10 mouse cellular contexts compared by ENCODE assay signal in the genomic region with DNA sequence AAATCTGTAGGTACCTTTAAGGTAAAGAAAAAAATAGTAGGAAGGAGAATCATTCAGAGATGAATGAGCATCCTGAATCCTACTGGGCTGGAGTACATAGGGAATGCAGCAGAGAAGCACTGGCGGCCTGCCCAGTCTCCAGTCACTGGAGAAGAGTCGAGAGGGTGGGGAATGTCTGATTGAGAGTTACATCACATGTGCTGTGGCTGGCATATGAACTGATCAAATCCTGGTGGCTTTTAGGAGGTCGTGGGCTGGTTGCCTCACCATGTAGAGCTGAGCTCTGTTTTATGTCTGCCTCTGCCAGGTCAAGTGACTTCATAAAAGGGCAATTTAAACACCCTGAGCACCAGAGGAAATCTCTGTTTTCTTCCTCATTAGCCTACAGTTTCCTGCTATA.
A peak's percentile ranks its signal among the peaks of the same experiment; 100 is the strongest.
DNase-seq lines count a peak whose midpoint lies in the region; ATAC-seq and TF ChIP-seq lines count a peak whose summit lies in the region.
"Had no signal": no experiment of that assay in that cellular context is flagged by ENCODE, and none has a peak within 500 bp of the region (broad histone marks: within the 10 kb centered on the region; RNA-seq: fewer than 3 reads in every experiment).

No protein-coding gene starts in this region.

- ATAC-seq in neural tube, embryonic 14.5 days (ENCODE audit: low read depth) = peak; percentile 24; the same call in 1 of the 2 replicates
- no peak; the same call in 1 of the 2 replicates for ATAC-seq in neural tube, embryonic 15.5 days (ENCODE audit: low FRiP score)
- ATAC-seq in forebrain, embryonic 16.5 days = peak; percentile 58; the same call in 1 of the 2 replicates
- ATAC-seq in cerebellum, adult (ENCODE audit: insufficient number of reproducible peaks, low FRiP score, low TSS enrichment) = no peak

- no peaks in the 10 kb centered on the region for H3K4me1 ChIP-seq in heart, adult 2 months (ENCODE audit: control insufficient read depth, insufficient read depth, low read length)
- no peaks in the 10 kb centered on the region for H3K4me1 ChIP-seq in neural tube, embryonic 14.5 days (ENCODE audit: control insufficient read depth, insufficient read depth, low read length)
- peaks cover 4% of the 10 kb centered on the region; the same call in 1 of the 2 replicates for H3K4me1 ChIP-seq in neural tube, embryonic 15.5 days
- H3K4me1 ChIP-seq in forebrain, embryonic 16.5 days (replicated peaks; ENCODE audit: control insufficient read depth, insufficient read depth, low read length) = no peaks in the 10 kb centered on the region
- H3K4me1 ChIP-seq: liver, embryonic 15.5 days; stomach, embryonic 15.5 days had no signal

- no peaks in the 10 kb centered on the region for H3K27me3 ChIP-seq in heart, adult 2 months (ENCODE audit: control insufficient read depth, insufficient read depth, low read length)
- H3K27me3 ChIP-seq in neural tube, embryonic 14.5 days (ENCODE audit: control insufficient read depth, insufficient read depth, low read length) = no peaks in the 10 kb centered on the region
- H3K27me3 ChIP-seq in neural tube, embryonic 15.5 days (replicated peaks) = no peaks in the 10 kb centered on the region
- H3K27me3 ChIP-seq in forebrain, embryonic 16.5 days (replicated peaks; ENCODE audit: control insufficient read depth, insufficient read depth, low read length) = no peaks in the 10 kb centered on the region
- H3K27me3 ChIP-seq: liver, embryonic 15.5 days; stomach, embryonic 15.5 days had no signal

- TF ChIP-seq CTCF in heart, adult 2 months (IDR thresholded peaks at IDR 0.05) = no peak

- DNase-seq in heart, adult 2 months = peak; percentile 14 to 31
- no peak for DNase-seq in heart, postnatal 25 days (ENCODE audit: low spot score)
- DNase-seq in left cerebral cortex, postnatal 4 days = peak; percentile 87
- no peak for DNase-seq in c-Kit-positive CD71-positive TER-119-positive erythroid progenitor cells, embryonic 14.5 days (ENCODE audit: low spot score)

- H3K4me3 ChIP-seq in heart, adult 2 months = no peak overlapping the region
- no peak overlapping the region for H3K4me3 ChIP-seq in neural tube, embryonic 14.5 days (ENCODE audit: low read depth, low read length)
- no peak overlapping the region for H3K4me3 ChIP-seq in neural tube, embryonic 15.5 days (replicated peaks)
- no peak overlapping the region for H3K4me3 ChIP-seq in forebrain, embryonic 16.5 days (replicated peaks; ENCODE audit: low read length)
- H3K4me3 ChIP-seq: liver, embryonic 15.5 days; stomach, embryonic 15.5 days had no signal

- H3K9ac ChIP-seq in heart, adult 2 months (ENCODE audit: low read depth, low read length) = no peak overlapping the region
- H3K9ac ChIP-seq in neural tube, embryonic 14.5 days (replicated peaks; ENCODE audit: low read depth, low read length) = no peak overlapping the region
- no peak overlapping the region for H3K9ac ChIP-seq in neural tube, embryonic 15.5 days (replicated peaks)
- H3K9ac ChIP-seq in forebrain, embryonic 16.5 days (replicated peaks; ENCODE audit: low read depth, low read length) = no peak overlapping the region
- H3K9ac ChIP-seq: liver, embryonic 15.5 days; stomach, embryonic 15.5 days had no signal

- intact Hi-C loops in heart, adult 2 months (cut with DNase I) = no loop called here
- intact Hi-C loops in heart, postnatal 25 days (cut with DNase I) = no loop called here
- intact Hi-C loops in left cerebral cortex, postnatal 4 days (cut with DNase I) = no loop called here

- H3K9me3 ChIP-seq in neural tube, embryonic 14.5 days (ENCODE audit: control insufficient read depth, low read length) = no peaks in the 10 kb centered on the region
- H3K9me3 ChIP-seq in neural tube, embryonic 15.5 days (replicated peaks) = no peaks in the 10 kb centered on the region
- H3K9me3 ChIP-seq in forebrain, embryonic 16.5 days (ENCODE audit: control insufficient read depth, low read length) = no peaks in the 10 kb centered on the region
- H3K9me3 ChIP-seq: liver, embryonic 15.5 days; stomach, embryonic 15.5 days had no signal

- TF ChIP-seq POLR2A in heart, adult 2 months (IDR thresholded peaks at IDR 0.05; ENCODE audit: insufficient read depth, low read depth, low read length) = no peak

- TF ChIP-seq EP300 in heart, adult 2 months (IDR thresholded peaks at IDR 0.05; ENCODE audit: insufficient read depth, low read depth, low read length) = no peak

- H3K36me3 ChIP-seq in heart, adult 2 months (ENCODE audit: control insufficient read depth, insufficient read depth, low read length) = no peaks in the 10 kb centered on the region
- no peaks in the 10 kb centered on the region for H3K36me3 ChIP-seq in neural tube, embryonic 14.5 days (ENCODE audit: control insufficient read depth, insufficient read depth, low read length)
- H3K36me3 ChIP-seq in neural tube, embryonic 15.5 days = no peaks in the 10 kb centered on the region
- no peaks in the 10 kb centered on the region for H3K36me3 ChIP-seq in forebrain, embryonic 16.5 days (ENCODE audit: control insufficient read depth, insufficient read depth)
- H3K36me3 ChIP-seq: liver, embryonic 15.5 days; stomach, embryonic 15.5 days had no signal

- H3K79me2 ChIP-seq in heart, adult 2 months (replicated peaks; ENCODE audit: control insufficient read depth, insufficient read depth, low read length) = no peaks in the 10 kb centered on the region

- WGBS in heart, adult 2 months = 25% methylated on average over 3 of the region's 3 CpGs
- WGBS in neural tube, embryonic 14.5 days = 60% methylated on average over 3 of the region's 3 CpGs
- WGBS in neural tube, embryonic 15.5 days = 44% methylated on average over 3 of the region's 3 CpGs
- 35% methylated on average over 3 of the region's 3 CpGs for WGBS in forebrain, embryonic 16.5 days

- H3K4me2 ChIP-seq in neural tube, embryonic 14.5 days (ENCODE audit: low read depth, low read length) = no peak overlapping the region
- H3K4me2 ChIP-seq in neural tube, embryonic 15.5 days = no peak overlapping the region
- no peak overlapping the region for H3K4me2 ChIP-seq in forebrain, embryonic 16.5 days (ENCODE audit: low read length)
- H3K4me2 ChIP-seq: liver, embryonic 15.5 days; stomach, embryonic 15.5 days had no signal

- no peak overlapping the region for H3K27ac ChIP-seq in heart, adult 2 months
- H3K27ac ChIP-seq in neural tube, embryonic 14.5 days (ENCODE audit: low read depth, low read length) = no peak overlapping the region
- H3K27ac ChIP-seq in neural tube, embryonic 15.5 days (replicated peaks) = no peak overlapping the region
- H3K27ac ChIP-seq in forebrain, embryonic 16.5 days (ENCODE audit: low read length) = no peak overlapping the region
- H3K27ac ChIP-seq: liver, embryonic 15.5 days; stomach, embryonic 15.5 days had no signal

Comparison
In these comparisons a context has a peak if more than half of its experiments do, and no peak if none do; other contexts are left out.
1. DNase-seq: peak in heart, adult 2 months (2 of 2) and left cerebral cortex, postnatal 4 days (single experiment); none in heart, postnatal 25 days (single experiment) and c-Kit-positive CD71-positive TER-119-positive erythroid progenitor cells, embryonic 14.5 days (single experiment).
2. ATAC-seq: peak in neural tube, embryonic 14.5 days (single experiment) and forebrain, embryonic 16.5 days (single experiment); none in neural tube, embryonic 15.5 days (single experiment) and cerebellum, adult (single experiment).